Mouse (Mus musculus) T-cell, adult 2 months (primary cell): Measurements from ENCODE around the gene Olfr1467.

Source experiments
- DNase-seq: peaks from one replicate; pipeline ENCODE4 v3.0.0; 2022; ENCODE audit warnings: low spot score

Gene Olfr1467

GRCm38 (mm10) chr19:13361936-13362335 is at the start of gene Olfr1467:
Gene Olfr1467, plus strand, starts transcription at chr19:13362236.
- no peak for DNase-seq

GRCm38 (mm10) chr19:13315441-13315840 is 46.6 kb upstream of the Olfr1467 start, which contains the start of gene Olfr1465:
Gene Olfr1465, minus strand, starts transcription at chr19:13315541.
- no peak for DNase-seq

DNA sequence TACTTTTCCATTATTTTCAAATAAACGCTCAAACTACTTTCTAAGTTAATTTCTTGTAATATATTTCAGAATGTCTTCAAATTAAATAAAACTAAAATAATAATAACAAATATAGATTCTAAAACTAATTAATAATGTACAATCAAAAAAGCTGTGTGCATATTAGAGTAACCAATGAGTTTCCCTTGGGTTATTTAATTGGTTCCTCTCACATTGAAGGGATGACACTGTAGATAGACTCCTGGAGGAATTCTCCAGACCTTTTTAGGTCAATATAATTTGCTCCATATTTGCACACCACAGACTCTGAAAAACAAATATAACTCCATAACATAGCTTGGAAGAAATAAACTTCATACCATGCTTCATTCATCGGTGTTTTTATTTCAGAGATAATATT is 23.5 kb upstream of the Olfr1467 start, which contains the start of gene Olfr1466:
Gene Olfr1466, plus strand, starts transcription at position 301 of the 400 bp plus-strand sequence.
- no peak for DNase-seq

DNA sequence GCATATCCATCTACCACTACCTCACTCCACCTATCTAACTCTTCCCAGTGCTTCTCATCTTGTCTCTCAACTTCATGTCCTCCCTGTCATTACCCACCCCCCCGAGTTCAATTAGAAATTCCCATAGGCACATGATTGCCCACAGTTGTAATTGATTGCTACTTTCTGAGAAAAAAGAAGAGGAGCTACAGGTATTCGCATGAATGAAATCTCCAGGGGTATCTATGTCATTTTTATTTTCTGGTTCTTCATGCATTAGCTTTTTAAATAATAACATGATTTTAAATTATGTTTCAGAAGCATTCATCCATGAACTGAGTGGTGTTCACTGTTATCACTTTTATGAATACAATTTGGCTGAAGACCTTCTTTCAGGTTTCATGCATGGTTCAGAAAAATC is 45.5 kb downstream of the Olfr1467 start, which contains the start of gene Olfr1469:
Gene Olfr1469, plus strand, starts transcription at position 301 of the 400 bp plus-strand sequence.
- no peak for DNase-seq
